Mouse (Mus musculus) thymus, postnatal 36 days (tissue): ENCODE measurements around the gene Crnkl1.

Source experiments
- DNase-seq, 2 experiments: peaks; one replicate each; pipeline ENCODE4 v3.0.0; 2022; ENCODE audit warnings: mixed read lengths in 2 of 2

Crnkl1 gene

DNA sequence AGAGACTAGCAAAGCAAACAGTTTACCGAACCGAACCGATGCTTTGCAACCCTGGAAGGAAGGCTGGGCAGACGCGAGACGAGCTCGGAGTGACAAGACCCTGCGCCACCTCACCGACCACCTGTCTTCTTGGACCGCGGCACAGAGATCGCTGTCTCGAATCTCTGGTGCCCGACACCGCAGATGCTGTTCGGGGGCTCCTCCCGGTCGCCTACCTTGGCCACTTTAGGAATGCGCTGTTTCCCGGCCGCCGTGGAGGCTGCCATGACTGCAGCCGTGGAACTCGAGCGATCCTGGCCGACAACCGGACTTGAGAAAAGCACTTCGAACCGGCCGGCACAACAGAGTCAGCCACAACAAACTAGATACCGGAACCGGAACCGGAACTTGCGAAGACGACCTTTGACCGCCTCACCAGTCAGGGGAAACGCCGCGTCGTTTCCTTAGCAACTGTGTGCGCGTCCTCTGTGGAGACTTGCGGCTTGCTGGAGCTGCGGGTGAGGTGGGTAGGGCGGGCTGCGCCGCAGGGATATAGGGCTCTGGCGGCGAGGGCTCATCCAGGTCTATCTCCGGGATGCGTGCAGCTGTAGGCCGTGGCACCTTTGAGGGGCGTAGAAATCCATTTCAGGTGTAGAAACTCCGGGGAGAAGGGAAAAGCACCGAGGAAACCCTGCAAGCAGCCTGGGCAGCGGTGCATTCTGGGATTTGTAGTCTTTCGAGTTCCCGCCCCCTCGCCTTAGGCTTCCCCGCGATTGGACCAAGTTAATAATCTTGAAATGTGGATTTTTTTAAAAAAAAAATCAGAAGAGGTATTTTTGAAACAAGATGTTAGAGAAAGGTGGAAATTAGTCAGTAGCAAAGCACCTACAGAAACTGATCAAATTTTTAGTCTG, at the start of gene Crnkl1, which contains the start of gene Cfap61:
TSS of gene Crnkl1 (minus strand) at position 676 of the 893 bp plus-strand sequence.
TSS of gene Cfap61 (plus strand) at position 446 of the 893 bp plus-strand sequence.
- DNase-seq, result peak; percentile 90 to 91

DNA sequence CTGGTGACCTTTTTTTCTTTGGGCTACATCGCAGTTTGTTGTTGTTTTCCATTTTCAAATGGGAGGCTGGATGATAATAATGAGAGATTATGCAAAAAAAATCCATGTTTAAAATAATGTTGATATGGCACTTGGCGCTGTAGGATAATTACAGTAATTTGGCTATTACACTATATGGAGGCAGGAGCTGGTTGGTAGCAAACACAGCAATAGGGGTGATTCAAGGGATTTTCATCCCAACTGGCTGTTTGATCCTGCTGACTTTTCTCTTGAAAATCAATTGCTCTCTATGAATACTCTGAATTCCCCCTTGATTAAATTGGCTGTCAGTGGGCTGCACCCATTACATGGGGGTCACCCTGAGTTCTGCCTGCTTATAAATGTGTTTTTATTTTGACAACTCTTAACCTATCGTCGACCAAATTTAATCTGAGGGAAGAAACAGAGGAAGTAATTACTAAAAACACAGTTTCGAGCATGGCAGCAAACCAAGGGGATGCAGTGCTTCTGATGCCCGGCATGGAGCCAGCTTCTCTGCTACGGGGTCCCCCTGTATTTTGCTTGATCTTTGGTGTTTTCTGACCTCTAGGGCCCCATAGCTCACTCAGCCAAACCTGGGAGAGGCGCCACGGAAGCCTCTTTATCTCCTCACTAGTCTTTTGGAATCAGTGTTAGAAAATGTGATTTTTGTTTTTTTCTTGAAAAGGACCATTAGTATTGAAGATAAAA, 47.7 kb upstream of the Crnkl1 start:
- DNase-seq, result no peak

DNA sequence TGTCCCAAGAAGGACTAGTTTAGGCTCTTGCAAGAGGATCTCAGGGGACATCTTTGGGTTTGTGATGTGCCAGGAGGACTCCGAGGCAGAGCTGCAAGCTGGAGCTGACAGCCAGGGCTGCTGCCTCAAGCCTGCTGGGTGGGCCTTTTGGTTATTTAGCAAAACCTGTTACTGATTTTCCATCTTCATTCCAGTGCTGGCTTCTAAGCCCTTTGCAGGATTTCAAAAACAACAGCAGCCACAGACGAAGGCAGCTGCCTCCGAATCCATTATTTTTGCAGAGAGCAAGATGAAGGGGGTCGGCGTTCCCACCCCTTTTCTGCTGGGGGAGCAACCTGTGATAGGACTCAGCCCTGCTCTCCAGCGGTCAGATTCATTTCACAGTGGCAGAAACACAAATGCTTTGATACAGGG, 46.9 kb upstream of the Crnkl1 start:
- DNase-seq, result no peak

DNA sequence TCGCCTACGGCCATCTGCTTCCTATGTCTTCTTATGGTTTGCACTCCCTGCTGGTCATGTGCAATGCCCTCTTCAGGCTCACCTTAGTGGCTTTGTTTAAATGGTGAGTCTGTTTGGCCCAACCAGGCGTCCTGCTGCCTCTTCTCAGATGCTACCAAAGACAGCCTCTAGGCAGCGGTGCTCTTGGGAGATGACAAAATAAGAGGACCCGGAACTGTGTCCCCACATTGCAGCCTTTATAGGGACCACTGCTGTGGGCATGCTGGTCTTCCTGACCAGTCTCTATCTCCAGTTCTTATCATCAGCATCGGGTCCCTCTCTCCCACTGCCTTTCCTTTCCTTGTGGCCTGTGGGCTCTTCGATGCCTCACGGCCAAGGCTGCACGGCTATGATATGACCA, 46.1 kb upstream of the Crnkl1 start:
- no peak for DNase-seq

DNA sequence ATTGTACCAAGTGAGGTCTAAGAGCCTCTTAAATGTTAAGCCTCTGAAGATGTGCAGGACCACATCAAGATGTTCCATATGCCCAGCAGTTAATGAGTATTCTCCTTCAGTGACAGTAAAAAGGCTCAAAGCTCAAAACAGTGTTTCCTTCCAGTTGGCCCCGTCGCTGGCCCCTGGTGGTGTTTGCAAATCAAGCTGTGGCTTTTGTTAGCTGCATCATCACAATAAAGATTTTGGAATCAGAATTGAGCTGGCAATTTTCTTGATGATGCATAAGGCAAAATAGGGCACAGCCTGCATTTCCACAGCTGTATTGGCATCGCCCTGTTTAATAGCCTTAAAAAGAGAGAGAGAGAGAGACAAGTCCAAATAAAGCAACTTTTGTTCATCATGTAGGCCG, 44.8 kb upstream of the Crnkl1 start:
- no peak for DNase-seq

DNA sequence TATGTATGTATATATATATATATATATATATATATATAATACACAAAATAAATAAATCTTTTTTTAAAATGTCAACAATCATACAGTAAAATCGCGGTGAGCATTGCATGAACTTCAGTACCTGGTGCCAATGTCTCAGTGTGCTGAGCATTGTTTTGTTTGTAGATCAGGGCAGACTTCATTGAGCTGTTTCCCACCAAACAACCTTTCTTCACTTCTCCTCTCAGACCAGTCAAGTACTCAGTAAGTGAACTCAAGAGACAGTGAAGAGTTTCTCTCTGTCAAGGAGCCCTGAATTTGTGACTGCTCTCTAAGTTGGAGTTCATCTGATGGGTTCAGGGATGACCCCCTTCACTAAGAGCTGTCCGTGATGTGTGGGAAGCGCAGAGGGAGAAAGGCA, 37.8 kb upstream of the Crnkl1 start:
- DNase-seq, result no peak

DNA sequence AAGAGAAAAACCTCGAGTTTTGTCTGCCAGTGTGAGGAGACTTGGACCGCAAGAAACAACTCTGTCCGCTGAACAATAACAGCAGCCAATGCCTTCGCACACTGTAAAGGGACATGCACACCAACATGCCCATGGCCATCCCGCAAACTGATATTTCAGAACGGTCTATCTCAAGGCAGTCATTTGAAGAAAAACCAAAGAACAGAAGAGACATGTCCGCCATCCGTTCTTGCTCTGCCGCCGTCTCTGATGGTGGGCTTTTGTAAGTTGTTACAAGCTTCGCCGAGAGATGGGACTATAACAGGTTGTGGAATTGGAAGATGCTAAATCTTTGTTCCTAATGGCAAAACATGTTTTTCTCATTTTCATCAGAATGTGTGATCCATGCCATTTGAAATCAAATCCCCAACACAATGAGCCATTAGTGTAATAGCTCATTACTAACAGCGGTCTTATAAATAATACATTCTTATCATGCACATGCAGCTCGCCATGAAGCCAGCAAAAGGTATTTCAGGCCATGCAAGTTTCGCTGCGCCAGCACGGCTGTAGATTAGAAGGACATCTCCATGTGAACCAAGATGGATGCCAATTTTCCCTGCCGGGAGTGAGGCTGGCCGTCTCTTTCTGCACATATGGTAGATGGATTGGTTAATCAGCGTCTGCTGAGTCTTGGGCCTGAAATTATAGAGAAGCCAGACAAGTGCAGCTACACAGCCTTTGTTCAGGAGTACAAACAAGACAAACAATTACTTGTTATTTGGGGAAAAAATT, 36.6 kb upstream of the Crnkl1 start:
- no peak for DNase-seq

DNA sequence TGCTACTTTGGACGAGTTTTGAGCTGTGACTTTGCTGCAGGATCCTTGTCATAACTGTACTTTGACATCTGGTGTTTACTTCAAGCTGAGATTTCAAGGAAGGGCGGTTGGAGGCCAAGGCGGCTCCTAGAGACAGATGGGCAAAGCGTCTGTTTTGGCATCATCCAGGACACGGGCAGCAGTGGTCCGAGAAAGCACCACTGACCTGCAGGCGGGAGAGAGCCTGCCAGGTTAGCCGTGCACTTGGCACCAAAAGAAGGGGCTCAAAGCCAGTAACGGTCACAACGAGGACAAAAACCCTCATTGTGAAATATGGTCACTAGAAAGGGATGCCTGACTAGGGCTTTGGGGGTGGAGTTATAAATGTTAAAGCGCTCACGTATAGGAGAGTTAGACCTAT, 35.9 kb upstream of the Crnkl1 start:
- DNase-seq, result no peak

DNA sequence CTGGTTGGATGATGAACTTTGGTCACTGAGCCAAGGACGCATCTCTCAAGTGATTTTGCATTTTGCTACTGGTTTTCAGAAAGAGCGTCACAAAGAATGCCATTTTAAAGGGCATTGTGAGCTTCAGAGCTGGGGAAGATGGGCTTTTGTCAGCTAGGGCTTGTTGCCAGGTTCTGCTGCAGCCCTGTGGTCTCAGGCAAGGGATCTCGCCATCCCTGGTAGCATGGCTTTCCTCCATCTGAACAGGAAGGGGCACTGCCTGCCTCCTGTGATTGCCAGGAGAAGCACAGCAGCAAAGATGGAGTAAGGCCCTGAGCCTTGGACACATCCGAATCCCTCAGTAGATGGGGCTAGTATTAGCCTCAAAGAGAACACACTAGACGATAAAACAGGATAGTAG, 27.0 kb upstream of the Crnkl1 start:
- DNase-seq, result no peak

DNA sequence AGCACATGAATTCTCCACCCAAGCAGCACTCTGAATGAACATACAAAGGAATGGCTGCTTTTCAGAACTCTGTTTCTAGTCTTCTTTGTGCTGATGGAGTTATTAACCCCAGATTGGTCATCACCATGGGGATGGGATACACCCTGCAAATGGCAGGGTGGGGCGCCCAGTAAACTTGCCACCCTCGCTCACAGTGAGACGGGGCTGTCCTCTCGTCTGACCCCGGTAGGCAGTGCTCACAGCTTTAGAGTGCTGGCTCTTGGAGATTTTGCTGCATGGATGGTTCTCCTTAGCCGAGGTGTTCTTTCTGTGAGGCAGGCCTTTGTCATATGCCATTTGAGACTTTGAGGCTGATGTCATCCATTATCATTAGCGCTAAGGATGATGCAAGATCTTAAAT, 23.7 kb upstream of the Crnkl1 start:
- DNase-seq, result no peak

DNA sequence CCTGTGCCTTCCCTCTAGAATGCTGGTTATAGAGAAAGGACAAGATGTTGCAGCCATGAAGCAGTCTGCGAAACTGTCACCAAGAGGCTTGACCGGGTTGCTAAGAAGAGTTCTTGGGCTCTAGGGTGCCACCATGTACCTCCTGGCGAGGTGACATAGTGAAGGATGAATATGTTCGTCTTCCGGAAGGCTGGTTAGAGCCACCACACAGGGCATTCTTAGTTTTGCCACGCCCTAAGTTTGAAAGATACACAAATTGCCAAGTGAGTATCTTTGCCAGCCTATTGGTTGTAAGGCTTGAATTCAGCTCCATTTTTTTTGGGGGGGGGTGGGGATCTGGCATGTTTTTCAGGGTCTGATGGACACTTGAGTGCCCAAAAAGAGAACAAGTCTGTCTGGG, 23.3 kb upstream of the Crnkl1 start:
- no peak for DNase-seq

DNA sequence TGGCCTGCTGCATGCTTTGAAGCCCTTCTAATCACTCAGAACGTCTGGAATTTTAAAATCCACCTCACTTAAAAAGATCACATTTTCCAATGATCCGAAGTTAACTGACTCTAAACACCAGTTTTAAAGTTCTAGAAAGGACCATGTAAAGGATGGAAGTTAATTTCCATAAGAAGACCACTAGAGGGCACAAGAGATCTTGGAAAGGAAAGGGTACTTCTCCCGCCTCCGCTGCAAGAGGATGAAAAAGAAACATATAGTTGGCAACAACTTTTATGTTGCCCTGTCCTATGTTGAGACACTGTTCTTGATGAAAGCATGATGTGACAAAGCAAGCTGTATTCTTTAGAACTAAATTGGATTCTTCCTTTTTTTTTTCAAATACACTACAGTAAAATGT, 22.6 kb upstream of the Crnkl1 start:
- no peak for DNase-seq

DNA sequence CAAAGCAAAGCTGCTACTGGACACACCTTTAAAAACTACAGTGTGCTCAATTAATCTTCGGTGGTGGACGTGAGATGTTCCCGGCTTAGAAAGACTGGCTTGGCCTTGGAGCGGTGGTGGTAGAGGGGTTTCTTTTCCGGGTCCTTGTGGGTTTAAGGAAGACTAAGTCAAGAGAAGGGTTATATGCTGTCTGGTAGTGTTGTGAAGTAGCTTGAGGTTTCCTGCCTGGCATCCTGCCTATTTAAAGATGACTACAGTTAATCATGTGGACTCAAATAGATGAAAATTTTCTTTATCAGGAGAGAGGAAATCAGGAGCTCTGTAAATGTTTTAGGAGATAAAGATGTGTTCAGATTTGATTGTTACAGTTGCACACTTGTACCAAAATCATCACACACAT, 21.5 kb upstream of the Crnkl1 start:
- DNase-seq, result no peak

DNA sequence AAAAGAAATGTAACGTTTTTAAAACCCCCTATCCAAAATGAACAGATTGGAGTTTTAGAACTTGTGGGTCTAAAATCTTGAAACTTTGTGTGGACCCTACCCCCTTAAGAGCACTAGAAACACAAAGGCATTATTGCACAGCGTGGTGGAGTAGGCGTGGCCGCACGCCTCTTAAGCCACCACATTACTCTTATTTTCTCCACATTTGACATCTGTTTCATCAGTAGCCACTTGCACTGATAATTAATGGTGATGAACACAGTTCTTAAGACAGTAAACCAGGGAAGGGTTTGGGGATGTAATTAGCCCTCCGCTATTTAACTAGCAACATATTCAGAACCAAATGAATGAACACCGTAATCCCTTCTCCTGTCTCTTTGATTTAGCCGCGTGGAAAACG, 21.0 kb upstream of the Crnkl1 start:
- DNase-seq, result no peak

DNA sequence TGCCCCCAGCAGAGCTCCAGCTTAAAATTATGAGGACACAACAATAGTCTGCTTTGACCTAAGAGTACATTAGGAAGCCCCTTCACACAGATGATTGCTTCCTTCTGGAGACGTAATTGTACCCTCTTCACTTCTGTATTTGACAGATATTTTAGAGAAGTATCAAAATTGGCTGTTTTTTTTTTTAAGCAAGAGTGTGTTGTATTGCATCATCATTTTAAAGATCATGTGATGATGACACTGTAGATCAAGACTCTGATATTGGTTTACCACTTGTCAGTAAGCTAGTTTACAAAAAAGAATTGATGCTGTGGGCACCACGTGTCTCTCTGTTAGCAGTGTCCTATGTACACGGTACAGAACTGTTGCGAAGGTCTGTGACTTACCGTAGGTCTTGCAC, 17.9 kb upstream of the Crnkl1 start:
- no peak for DNase-seq

DNA sequence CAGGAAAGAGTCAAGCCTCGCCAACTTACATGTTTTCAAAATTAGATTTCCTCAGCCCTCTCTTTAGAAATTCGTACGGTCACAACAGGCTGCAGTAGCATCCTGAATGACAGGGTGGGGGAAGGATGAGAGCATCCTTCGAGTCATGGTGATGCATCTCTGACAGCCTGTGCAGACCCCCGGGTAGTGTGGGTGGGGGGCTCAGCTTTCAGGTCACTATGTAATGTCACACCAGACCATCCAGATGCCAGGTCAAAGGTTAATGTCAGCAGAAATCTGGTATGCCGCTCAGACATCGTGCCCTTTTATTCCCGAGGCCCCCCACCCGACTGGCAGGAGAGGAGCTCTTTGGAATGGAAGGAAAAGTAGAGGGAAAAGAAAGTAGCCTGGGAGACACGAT, 15.4 kb upstream of the Crnkl1 start:
- no peak for DNase-seq

DNA sequence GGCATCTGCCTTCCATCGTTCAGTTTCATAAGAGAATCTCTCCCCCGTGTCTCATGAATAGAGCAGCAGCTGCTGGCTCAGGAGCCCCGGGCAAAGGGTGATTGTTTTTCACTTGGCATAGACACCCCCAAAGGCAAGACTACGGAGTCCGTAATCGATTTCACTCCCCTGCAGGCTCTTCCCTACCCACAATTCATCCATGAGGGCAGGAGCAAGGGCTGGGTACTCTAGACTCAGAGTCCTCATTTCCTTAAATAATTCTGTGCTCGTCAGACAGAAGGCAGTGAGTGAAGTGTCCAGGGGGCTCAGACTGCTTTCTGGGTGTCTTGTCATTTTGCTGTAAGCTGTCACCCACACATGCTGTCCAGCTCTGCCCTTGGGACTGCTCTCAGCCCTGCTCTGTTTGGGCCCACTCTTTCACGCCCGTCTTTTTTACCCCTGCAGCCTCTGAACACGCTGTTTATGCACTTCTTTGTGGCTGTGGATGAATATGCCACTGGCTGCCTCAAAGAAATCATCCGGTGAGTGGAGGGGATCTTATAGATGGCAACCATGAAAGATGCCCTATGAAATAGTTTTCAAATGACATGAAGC, 14.8 kb upstream of the Crnkl1 start:
- DNase-seq, result no peak

DNA sequence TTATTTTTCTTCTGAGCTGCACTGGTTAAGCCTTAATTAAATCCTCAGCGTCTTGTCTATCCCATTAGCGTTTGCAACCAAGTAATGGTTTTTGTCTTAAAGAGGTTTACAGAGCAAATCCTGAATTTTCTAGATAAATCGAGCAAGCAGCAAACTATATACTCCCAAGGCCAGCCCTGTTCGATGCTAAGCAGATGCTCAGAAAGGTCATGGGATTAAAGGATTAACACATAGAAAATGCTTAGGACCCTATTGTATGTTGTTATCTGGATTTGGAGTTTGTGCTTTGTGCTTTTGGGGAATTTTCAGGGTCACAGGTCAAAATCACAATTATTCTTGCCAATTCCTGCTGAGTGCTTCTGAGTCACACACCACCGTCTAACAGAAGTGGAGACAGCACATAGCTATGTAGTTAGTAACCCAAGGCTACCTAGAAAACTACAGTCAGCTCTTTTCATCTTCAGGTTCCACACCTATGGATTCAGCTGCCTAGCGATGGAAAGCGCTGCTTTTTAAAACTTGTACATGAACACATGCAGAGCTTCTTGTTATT, 13.7 kb upstream of the Crnkl1 start:
- DNase-seq, result no peak

DNA sequence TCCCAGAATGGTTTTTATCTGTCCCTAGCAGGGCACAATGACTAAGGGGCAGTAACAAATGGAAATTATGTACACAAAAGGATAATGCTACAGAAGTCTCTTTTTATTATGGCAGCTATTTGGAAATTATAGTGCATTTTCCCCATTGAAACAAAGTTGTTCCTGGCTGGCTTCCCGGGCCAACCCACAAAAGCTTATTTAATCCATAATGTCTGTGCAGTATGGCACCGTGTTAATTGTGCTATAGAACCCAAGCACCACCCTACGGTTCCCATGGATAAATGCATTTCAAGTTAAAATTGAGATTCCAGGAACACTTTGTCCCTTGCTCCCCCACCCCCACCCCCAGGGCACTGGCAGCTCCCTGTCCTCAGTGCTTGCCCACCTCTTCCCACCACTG, 9.5 kb upstream of the Crnkl1 start:
- no peak for DNase-seq

DNA sequence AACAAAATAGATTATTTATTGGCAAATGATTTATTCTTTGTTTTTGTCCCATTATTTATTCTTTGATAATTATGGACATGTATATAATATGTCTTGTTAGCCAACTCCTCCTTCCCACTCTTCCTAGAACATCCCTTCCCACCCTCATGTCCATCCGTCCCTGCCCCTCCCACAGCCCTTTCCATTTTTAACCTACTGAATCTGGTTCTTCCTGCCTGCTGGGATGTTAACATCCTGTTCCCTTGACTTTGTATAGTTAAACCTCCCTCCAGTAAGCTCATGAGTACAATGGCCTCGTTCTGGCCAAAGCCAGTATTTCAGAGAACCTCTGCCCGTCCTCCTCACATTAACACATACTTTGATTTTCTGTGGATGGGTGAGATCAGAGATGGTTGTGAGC, 6.6 kb upstream of the Crnkl1 start:
- no peak for DNase-seq

DNA sequence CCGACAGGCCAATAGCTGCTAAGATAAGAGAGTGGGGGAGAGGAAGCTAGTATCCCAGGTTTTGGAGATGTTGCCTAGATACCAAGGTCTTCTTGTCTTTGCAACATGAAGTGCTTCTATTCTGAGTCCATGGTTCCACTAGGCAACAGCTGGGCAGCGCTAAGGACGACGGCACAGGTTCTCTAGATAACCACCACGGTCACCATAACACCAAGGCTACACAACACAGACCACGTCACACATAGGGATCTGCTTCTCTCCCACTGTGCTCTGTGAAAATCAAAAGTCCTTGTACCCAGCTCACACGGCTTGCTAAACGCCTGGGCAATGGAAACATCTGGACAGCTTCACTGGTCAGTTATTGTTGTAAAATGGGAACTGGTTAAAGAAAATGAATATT, 2.2 kb upstream of the Crnkl1 start:
- DNase-seq, result no peak

DNA sequence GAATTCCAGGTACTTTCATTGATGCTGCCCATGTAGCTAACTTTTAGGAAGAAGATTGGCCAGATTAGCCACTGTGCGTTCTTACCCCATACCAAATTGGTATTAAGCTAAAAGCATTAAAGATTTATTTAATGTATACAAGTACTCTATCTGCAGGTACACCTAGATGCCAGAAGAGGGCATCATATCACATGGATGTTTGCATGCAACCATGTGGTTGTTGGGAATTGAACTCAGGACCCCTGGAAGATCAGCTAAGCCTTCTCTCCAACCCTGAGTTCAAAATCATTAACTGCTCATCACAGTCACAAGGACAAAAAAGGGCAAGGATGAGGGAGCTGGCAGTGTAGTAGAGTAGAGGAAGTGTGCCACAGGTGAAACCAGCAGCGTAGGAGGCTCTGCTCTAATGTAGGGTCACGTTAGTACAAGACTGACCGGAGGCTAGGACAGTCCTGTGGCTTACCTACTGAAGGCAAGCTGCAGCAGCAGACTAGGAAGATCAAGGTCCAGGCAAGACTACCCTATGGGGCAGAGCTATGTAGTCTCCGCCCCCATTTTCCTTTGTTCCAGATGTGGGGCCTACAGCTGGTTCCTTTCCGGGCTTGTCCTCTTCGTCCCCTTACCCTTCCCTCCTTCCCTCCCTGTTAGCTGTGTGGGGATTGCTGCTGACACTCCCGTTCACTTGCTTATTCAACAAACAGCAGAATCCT, 13.7 kb downstream of the Crnkl1 start:
- no peak for DNase-seq
